Mouse (Mus musculus) large intestine, adult 2 months (tissue): ENCODE results near the gene Sh3bgrl3. TPM values are rescaled to one million over a fixed set of nuclear protein-coding genes. Genes with fewer than 3 reads are reported as not detected.

Experiments
- DNase-seq: peaks from one replicate; pipeline ENCODE4 v3.0.0-alpha.2; 2012; ENCODE audit warnings: low read depth, low spot score
- WGBS: fragments of 180-500 bp; shearing (Covaris S2); methylation state at CpG from one replicate; pipeline ENCODE4 v1.1.7; 2018; 5-methylcytosine and 5-hydroxymethylcytosine counted together
- polyA plus RNA-seq: library from polyadenylated mRNA; depleted of rRNA; stranded (reverse); fragments of >200 nt; gene quantifications from 2 replicates; pipeline ENCODE4 v1.2.3, GENCODE M21; 2012

Sh3bgrl3 gene
- polyA plus RNA-seq, 1 experiment = 734 TPM

DNA sequence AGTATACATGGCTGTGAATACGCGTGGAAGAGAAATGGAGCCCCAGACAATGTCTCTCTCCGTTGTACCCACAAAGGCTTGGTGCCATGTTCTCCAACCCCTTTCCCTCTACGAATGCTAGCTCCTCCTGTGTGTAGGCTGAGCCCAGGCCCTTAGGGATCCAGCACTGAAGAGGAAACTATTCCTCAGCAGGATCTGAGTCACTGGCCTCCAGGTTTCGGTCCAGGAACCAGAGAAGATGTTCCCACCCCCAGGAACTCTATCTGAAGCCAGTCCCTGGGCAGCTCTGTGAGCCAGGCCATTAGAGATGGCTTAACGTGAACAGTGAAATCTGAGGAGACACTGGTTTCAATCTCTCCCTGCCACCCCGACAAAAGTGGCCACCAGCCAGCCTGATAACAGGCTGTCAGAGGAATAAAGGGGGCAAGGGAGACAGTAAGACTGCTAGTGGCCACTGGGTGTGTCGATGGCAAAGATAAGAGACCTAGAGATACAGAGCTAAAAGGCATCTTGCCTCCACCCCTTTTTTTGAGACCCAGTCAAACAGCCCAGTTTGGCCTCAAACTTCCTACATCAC is 4.0 kb upstream of the Sh3bgrl3 start:
- no peak for DNase-seq
- 69% methylated on average over 8 of the region's 8 CpGs for WGBS

GRCm38 (mm10) chr4:134132117-134132516 is 3.5 kb upstream of the Sh3bgrl3 start:
- DNase-seq = no peak
- 58% methylated on average over 3 of the region's 3 CpGs for WGBS

DNA sequence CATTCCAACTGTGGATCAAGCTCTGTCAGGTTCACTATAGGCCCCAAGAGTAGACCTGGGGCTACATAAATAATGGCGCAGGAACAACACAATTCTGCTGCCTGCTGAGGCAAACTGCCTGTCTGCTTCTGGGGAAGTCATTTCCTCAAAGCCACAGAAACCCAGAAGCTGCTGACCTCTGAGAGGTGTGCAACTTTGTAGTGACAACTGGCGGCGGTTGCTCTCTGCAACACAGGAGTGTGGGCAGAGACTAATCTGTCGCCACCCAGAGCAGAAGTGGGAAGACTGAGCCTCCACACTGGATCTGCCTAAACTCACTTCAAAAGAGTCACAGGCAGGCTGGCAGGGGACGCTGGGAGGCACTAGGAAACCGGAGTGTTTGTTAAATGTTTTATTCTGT is 893 bp upstream of the Sh3bgrl3 start:
- WGBS = 14% methylated on average over 6 of the region's 6 CpGs
- DNase-seq = no peak

- 1% methylated on average over 14 of the region's 14 CpGs for WGBS
- DNase-seq = no peak
These were observed 384 bp upstream of the Sh3bgrl3 start for GRCm38 (mm10) chr4:134128983-134129362.

DNA sequence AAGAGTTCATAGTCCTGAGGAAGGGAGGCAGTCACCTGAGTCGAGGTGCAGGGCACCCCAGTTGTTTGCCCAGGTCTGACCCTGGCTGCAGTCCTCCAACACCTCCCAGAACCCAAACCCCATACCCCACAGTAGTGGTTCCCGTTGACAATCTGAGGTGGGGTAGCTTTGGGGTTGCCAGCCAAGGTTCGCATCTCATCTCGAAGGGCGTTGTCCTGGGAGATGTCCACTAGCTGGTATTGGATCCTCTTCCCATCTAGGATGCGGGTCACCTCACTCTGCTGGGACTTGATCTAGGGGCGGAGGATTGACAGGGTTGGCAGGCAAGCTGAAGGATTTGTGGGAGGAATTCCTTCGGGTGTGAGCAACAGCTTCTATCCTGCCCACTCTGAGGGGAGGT is 796 bp downstream of the Sh3bgrl3 start:
- WGBS = 35% methylated on average over 8 of the region's 8 CpGs
- DNase-seq = no peak

DNA sequence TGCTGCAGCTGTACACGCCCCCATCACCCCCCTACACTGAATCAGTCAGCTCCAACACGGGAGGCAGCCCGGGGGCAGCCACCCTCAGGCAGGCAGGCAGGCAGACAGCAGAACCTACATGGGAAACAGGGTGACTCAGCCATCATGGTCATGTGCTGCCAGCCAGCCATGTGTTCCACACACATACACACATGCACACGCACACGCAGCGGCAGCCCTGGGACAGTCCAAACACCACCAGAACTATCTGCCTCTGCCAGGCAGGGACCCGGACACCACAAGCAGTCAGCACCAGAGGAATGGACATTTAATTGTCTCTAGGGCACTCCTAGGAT is 1.5 kb downstream of the Sh3bgrl3 start:
- no peak for DNase-seq
- 82% methylated on average over 7 of the region's 7 CpGs for WGBS

DNA sequence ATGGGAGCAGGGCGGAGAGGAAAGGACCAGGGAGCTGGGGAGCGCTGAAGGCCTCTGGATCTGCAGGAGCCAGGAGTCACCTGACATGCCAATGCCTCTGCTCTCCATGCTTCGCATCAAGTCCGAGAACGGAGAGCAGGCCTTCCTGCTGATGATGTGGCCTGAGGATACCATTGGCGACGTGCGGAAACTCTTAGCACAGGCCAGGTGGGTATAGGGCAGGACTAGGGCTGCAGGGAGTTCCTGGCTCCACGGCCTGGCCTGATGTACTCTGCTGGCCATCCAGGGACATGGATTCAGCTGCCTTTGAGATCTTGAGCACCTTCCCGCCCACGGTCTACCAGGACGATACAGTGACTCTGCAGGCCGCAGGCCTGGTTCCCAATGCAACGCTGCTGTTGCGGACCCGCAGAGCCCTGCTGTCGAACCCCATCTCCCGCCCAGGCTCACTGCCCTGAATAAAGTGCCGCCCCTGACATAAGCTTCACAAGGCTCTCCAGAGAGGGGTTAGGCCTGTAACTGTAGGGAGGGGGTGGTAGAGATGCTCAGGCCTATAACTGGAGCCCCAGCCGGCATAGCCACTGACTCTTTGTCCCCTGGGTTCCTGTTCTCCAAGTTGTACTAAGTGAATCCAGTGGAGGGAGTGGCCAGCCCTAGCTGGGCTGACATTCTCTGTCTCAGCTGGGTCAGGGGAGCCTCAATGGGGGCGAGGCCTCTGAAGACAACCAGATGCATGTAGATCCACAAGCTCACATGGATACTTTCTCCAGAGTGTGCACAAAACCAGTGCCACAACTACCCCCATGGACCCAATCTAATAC is 2.1 kb downstream of the Sh3bgrl3 start:
- 90% methylated on average over 21 of the region's 21 CpGs for WGBS
- DNase-seq = no peak

DNA sequence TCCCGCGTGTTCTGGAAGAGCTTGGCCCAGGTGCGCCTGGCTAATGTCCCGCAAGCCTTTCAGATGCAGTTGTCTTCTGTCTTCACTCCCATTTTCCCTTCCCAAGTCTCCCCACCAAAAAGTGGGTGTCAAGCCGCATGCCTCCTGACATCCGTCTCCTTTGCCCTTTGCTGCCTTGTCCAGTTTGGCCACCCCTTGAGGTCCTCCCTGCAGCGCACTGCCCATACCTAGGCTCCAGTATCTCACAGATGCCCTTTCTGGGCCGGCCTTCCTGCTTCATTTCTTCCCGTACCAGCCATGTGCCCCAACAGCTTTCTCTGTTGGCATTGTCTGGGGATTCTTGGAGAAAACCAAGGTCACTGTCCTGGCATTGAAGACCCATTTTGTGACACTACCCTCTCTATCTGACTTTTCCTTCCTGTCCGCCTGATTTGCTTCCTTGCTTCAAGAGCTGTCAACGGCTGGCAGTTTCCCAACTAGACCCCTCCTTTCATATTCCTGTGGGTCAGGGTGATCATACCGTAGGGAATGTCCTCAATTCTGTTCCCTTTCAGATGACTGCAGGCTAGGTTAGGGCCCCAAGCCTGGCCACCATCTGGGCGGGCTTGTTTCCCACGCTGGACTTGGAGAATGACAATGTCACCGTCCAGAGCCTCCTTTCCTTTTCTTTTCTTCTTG is 3.1 kb downstream of the Sh3bgrl3 start:
- WGBS = 91% methylated on average over 15 of the region's 15 CpGs
- no peak for DNase-seq

- 21% methylated on average over 17 of the region's 17 CpGs for WGBS
- DNase-seq = no peak
These were observed 4.7 kb downstream of the Sh3bgrl3 start for GRCm38 (mm10) chr4:134123680-134124551.

GRCm38 (mm10) chr4:134123147-134123546 is 5.4 kb downstream of the Sh3bgrl3 start:
- WGBS = 98% methylated on average over 6 of the region's 6 CpGs
- DNase-seq = no peak

GRCm38 (mm10) chr4:134122281-134122680 is 6.3 kb downstream of the Sh3bgrl3 start:
- no peak for DNase-seq

DNA sequence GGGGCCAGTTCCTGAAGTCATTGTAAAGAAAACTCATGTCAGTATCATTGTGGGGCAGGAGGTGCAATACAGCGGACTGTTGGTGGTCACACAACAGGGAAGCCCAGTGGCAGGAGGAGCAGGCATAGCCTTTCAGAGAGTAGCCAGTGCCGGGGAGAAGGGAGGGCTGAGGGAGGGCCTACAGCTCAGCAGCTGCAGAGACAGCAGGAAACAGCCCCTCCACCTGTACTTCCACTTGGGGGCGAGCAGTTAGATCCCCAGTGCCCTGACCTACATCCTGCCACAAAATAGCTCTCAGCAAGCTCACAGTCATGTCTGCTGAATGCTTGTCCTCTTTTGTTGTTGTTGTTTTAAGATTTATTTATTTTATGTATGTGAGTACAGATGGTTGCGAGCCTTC is 7.0 kb downstream of the Sh3bgrl3 start:
- DNase-seq = no peak
- whole genome bisulfite sequencing = 70% methylated on average over 4 of the region's 4 CpGs

More at GRCm38 (mm10) chr4:134122281-134122680, 6.3 kb downstream of the Sh3bgrl3 start:
- WGBS = 6% methylated on average over 3 of the region's 3 CpGs

- DNase-seq = no peak
- WGBS = 43% methylated on average over 4 of the region's 4 CpGs
These were observed 7.7 kb downstream of the Sh3bgrl3 start for GRCm38 (mm10) chr4:134120916-134121315.

GRCm38 (mm10) chr4:134120192-134120805 is 8.3 kb downstream of the Sh3bgrl3 start:
- 80% methylated on average over 6 of the region's 6 CpGs for WGBS
- no peak for DNase-seq

DNA sequence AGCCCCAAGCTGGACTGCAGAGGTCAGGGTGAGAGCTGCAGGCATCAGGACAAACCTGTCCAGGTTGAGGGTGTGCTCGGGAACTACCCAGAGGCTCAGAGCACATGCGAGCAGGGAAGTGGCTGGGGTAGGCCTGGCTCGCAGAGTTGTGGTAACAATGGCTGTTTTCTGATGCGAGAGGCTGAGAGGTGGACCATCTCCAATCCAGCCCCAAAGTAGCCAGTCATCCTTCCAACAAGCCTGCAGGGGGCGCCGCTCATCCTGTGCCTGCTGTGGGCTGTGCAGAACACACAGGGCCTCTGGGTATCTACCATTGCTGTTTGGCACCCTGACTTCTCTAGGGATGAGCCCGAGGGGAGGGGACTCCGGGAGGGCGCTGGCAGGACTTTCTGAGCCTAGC is 8.9 kb downstream of the Sh3bgrl3 start:
- WGBS = 80% methylated on average over 9 of the region's 9 CpGs
- no peak for DNase-seq

- 86% methylated on average over 5 of the region's 5 CpGs for WGBS
- DNase-seq = no peak
These were observed 9.5 kb downstream of the Sh3bgrl3 start for GRCm38 (mm10) chr4:134119042-134119441.

DNA sequence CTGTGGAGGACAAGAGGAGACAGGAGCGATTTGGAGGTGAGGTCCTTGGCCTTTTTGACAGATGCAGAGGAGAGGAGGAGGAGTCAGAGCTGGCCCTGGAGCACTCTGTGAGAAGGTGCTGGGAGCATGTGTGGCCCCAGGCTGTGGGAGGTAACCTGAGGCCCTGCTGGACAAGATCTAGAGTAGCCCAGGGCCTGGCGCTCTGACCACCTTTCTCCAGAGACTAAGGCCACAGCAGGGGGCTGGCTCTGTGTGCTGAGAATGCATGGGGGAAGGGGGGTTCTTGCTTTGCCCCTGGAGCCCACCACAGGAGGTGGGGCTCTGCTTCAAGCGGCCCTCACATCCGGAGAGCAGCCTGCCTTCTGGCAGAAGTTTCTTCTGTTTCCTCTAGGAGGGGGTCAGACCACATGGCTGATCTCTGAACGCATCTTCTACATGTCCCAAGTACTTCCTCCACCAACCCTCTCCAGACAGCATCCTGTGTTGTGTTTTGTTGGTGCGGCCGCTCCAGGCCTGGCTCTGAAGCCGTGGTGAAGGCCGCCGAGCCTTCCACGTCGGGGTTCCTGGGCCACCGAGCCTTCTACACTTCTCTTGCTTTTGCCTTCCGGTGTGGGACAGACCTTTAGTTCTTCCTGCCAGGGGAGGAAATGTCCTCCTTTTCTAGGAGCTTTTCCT is 10.3 kb downstream of the Sh3bgrl3 start:
- 74% methylated on average over 14 of the region's 14 CpGs for WGBS

DNA sequence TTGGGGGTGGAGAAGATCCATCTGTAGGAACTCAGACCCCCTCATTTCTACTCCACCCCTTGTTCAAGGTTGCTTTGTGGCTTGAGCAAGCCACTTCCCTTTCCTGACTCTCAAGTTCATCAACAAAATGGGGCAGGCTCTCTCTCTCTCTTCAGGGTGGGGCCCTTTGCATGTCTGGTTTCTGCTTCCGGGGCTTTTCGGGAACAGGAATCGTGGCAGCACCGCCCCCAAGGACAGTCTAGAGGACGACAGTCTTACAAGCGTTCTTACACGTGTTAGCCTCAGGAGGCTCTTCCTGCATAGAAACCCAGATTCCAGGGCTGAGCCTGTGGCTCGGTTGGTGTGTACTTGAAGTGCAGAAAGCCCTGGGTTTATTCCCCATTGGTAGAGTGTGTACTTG is 11.6 kb downstream of the Sh3bgrl3 start:
- no peak for DNase-seq
- WGBS = 47% methylated on average over 8 of the region's 8 CpGs

More for the DNA sequence above, 10.3 kb downstream of the Sh3bgrl3 start:
- DNase-seq = no peak

DNA sequence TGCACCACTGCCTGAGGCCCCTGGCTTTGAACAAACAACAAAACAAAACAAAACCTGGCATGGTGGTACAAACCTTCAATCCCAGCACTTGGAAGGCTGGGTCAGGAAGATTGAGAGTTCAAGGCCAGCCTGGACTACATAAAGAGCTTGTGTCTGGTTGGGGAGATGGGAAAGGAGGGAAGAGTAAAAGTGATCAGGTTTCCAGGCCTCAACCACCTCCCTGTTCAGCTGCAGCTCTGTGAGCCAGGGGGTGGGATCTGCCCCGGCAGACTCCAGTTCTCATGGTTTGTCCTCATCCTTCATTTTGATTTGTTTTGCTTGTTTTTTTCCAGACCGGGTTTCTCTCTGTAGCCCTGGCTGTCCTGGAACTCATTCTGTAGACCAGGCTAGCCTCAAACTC is 12.1 kb downstream of the Sh3bgrl3 start:
- no peak for DNase-seq
- 70% methylated on average over 2 of the region's 2 CpGs for WGBS
